Mouse (Mus musculus) brain, embryonic 14.5 days (tissue): ENCODE measurements around the gene Abtb2.

Experiments used
- CTCF ChIP-seq: fragments of 200-500 bp; IDR thresholded peaks from 2 replicates; pipeline ENCODE4 v1.5.1; 2012; ENCODE audit warnings: inconsistent platforms, mild to moderate bottlenecking, moderate library complexity, borderline replicate concordance; ENCODE audit not compliant: insufficient read depth, insufficient read length; ENCODE audit errors: extremely low read depth
- POLR2A ChIP-seq: fragments of 200-500 bp; IDR thresholded peaks from 2 replicates; pipeline ENCODE4 v1.6.1; 2012; ENCODE audit warnings: mild to moderate bottlenecking, inconsistent platforms, borderline replicate concordance; ENCODE audit not compliant: poor library complexity, insufficient read depth, insufficient read length, severe bottlenecking; ENCODE audit errors: extremely low read depth

DNA sequence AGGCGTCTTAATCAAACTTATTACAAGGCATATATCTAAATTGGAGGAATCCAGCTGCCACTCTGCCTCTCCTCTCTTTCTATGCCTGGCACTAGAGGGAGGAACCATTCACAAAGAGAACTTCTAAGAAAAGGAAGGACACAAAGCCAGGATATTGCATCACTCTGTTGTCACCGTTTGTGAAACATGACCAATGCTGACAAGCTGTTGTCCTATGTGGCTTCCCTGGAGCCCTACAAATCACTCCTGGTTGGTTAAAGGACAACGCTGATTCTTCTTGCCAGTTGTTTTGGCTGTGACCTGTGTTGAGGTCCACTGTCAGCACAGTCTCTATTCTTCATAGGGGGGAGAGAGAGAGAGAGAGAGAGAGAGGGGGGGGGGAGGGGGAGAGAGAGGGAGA, 17.2 kb downstream of the Abtb2 start:
- TF ChIP-seq POLR2A: no peak
- TF ChIP-seq CTCF: no peak
